Mouse (Mus musculus): Measurements from ENCODE around the gene Pdcd1lg2. TPM values are rescaled to one million over a fixed set of nuclear protein-coding genes. Genes with fewer than 3 reads are reported as not detected.

Pdcd1lg2 gene
- polyA plus RNA-seq, 1 experiment from 2014 or later = not detected

GRCm38 (mm10) chr19:29514130-29514529, 103.4 kb downstream of the Pdcd1lg2 start:
- H3K4me3 ChIP-seq (replicated peaks; ENCODE audit: low read depth, low read length) = no peak overlapping the region
- ATAC-seq (replicated peaks; ENCODE audit: low FRiP score, low read depth) = no peak
- H3K36me3 ChIP-seq (ENCODE audit: insufficient read depth, low read length) = no peaks in the 10 kb centered on the region
- TF ChIP-seq CTCF (IDR thresholded peaks at IDR 0.05; ENCODE audit: low read depth) = no peak
- no peaks in the 10 kb centered on the region for H3K27me3 ChIP-seq (ENCODE audit: insufficient read depth, low read length)
- no peaks in the 10 kb centered on the region for H3K9me3 ChIP-seq (replicated peaks; ENCODE audit: low read length)
- DNase-seq (ENCODE audit: low spot score) = no peak
- no peak overlapping the region for H3K4me2 ChIP-seq (ENCODE audit: low read length)
- no peak overlapping the region for H3K9ac ChIP-seq (ENCODE audit: low read depth, low read length)
- H3K4me1 ChIP-seq (replicated peaks; ENCODE audit: insufficient read depth, low read length) = no peaks in the 10 kb centered on the region
- 93% methylated on average over 3 of the region's 3 CpGs for WGBS
- no peak overlapping the region for H3K27ac ChIP-seq

DNA sequence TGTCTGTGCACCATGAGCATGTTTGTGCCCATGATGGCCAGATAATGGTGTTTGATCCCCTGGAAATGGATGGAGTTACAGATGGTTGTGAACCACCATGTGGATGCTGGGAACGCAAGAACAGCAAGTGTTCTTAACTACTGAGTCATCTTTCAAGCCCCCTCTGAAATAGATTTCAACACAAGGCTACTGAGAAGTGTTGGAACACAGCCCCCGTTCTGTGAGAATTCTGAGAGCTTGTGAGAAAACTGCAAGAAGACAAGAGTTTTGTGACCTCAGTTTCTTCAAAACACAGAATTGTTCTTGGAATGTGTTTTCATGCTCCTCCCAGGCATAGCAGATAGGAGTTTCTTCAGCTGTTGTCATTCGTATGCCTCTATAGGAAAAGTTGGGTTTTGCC, 104.7 kb downstream of the Pdcd1lg2 start:
- H3K36me3 ChIP-seq (ENCODE audit: insufficient read depth, low read length) = no peaks in the 10 kb centered on the region
- ATAC-seq (replicated peaks; ENCODE audit: low FRiP score, low read depth) (no peak), DNase-seq (ENCODE audit: low spot score) (no peak)
- no peak overlapping the region for H3K27ac ChIP-seq
- 93% methylated on average over 3 of the region's 3 CpGs for WGBS
- H3K9ac ChIP-seq (ENCODE audit: low read depth, low read length) = no peak overlapping the region
- no peak overlapping the region for H3K4me3 ChIP-seq (replicated peaks; ENCODE audit: low read depth, low read length)
- no peaks in the 10 kb centered on the region for H3K4me1 ChIP-seq (replicated peaks; ENCODE audit: insufficient read depth, low read length)
- no peaks in the 10 kb centered on the region for H3K27me3 ChIP-seq (ENCODE audit: insufficient read depth, low read length)
- H3K9me3 ChIP-seq (replicated peaks; ENCODE audit: low read length) = no peaks in the 10 kb centered on the region
- TF ChIP-seq CTCF (IDR thresholded peaks at IDR 0.05; ENCODE audit: low read depth) = no peak
- no peak overlapping the region for H3K4me2 ChIP-seq (ENCODE audit: low read length)

DNA sequence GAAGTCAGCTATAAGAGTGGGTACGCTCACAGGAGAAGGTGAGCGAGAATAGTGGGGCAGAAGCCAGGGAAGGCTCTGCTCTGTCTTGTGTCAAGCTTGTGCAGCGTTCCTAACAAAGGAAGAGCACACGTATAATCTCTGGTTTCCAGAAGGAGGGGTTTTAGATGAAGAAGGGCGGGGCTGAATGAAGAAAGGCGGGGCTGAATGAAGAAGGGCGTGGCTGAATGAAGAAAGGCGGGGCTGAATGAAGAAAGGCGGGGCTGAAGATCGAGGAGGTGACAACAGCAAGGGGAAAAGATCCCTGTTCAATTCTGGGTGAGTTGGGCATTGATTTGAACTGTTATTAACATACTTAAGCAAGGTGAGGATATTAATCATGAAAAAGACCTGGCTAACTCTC, 105.3 kb downstream of the Pdcd1lg2 start:
- ATAC-seq (replicated peaks; ENCODE audit: low FRiP score, low read depth) = no peak
- H3K4me3 ChIP-seq (replicated peaks; ENCODE audit: low read depth, low read length) = no peak overlapping the region
- DNase-seq (ENCODE audit: low spot score) = no peak
- H3K27ac ChIP-seq = no peak overlapping the region
- no peaks in the 10 kb centered on the region for H3K36me3 ChIP-seq (ENCODE audit: insufficient read depth, low read length)
- H3K9ac ChIP-seq (ENCODE audit: low read depth, low read length) = no peak overlapping the region
- H3K27me3 ChIP-seq (ENCODE audit: insufficient read depth, low read length) = no peaks in the 10 kb centered on the region
- H3K4me2 ChIP-seq (ENCODE audit: low read length) = no peak overlapping the region
- H3K9me3 ChIP-seq (replicated peaks; ENCODE audit: low read length) = no peaks in the 10 kb centered on the region
- 80% methylated on average over 10 of the region's 10 CpGs for WGBS
- no peaks in the 10 kb centered on the region for H3K4me1 ChIP-seq (replicated peaks; ENCODE audit: insufficient read depth, low read length)
- TF ChIP-seq CTCF (IDR thresholded peaks at IDR 0.05; ENCODE audit: low read depth) = no peak

DNA sequence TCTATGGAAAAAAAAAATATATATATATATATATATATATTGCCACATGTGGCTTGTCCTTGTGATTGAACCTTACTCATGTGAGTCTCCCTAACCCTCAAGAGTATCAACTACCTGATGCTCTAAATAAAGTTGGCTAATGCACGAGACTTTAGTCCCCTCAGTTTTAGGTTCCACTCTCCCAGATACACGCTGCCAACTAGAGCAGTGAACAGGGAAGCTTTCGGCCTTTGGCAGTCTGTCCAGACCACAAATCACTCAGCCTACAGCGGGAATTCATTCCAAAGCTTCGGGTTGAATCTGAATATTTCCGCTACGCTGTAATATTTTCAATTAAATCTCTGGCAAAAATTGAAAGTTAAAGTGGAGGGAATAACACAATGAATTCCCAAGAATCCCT, 107.7 kb downstream of the Pdcd1lg2 start:
- H3K9me3 ChIP-seq (replicated peaks; ENCODE audit: low read length) = no peaks in the 10 kb centered on the region
- ATAC-seq (replicated peaks; ENCODE audit: low FRiP score, low read depth) = no peak
- H3K9ac ChIP-seq (ENCODE audit: low read depth, low read length) = no peak overlapping the region
- H3K4me2 ChIP-seq (ENCODE audit: low read length) = no peak overlapping the region
- WGBS = 74% methylated on average over 7 of the region's 7 CpGs
- no peaks in the 10 kb centered on the region for H3K36me3 ChIP-seq (ENCODE audit: insufficient read depth, low read length)
- H3K4me3 ChIP-seq (replicated peaks; ENCODE audit: low read depth, low read length) = no peak overlapping the region
- TF ChIP-seq CTCF (IDR thresholded peaks at IDR 0.05; ENCODE audit: low read depth) = no peak
- H3K4me1 ChIP-seq (replicated peaks; ENCODE audit: insufficient read depth, low read length) = no peaks in the 10 kb centered on the region; the same call in 1 of the 2 replicates
- H3K27me3 ChIP-seq (ENCODE audit: insufficient read depth, low read length) = no peaks in the 10 kb centered on the region
- no peak for DNase-seq (ENCODE audit: low spot score)
- H3K27ac ChIP-seq = no peak overlapping the region

DNA sequence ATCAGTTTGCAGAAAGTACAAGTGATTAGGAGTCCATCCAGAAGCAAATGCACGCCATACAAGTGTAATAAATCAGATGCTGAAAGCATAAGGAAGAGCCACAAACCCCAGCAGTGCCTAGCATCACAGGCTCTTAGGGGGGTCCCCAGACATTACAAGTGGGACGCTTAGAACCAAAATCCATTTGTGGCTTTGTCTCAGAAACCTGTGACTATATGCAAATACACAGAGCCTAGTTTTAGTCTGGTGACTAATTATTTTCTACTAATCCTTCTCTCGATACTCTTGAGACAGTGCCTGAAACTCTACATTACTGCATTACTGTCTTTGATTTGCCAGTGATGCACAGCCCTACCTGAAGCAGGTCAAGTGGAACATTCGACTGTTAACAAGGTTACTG, 108.2 kb downstream of the Pdcd1lg2 start:
- no peak for DNase-seq (ENCODE audit: low spot score)
- no peak overlapping the region for H3K4me2 ChIP-seq (ENCODE audit: low read length)
- no peak for TF ChIP-seq CTCF (IDR thresholded peaks at IDR 0.05; ENCODE audit: low read depth)
- ATAC-seq (replicated peaks; ENCODE audit: low FRiP score, low read depth) = no peak
- H3K9ac ChIP-seq (ENCODE audit: low read depth, low read length) = no peak overlapping the region
- no peak overlapping the region for H3K4me3 ChIP-seq (replicated peaks; ENCODE audit: low read depth, low read length)
- no peaks in the 10 kb centered on the region for H3K36me3 ChIP-seq (ENCODE audit: insufficient read depth, low read length)
- H3K9me3 ChIP-seq (replicated peaks; ENCODE audit: low read length) = no peaks in the 10 kb centered on the region
- no peak overlapping the region for H3K27ac ChIP-seq
- WGBS = 75% methylated on average over 4 of the region's 4 CpGs
- H3K4me1 ChIP-seq (replicated peaks; ENCODE audit: insufficient read depth, low read length) = peaks cover 3% of the 10 kb centered on the region; the same call in 1 of the 2 replicates
- no peaks in the 10 kb centered on the region for H3K27me3 ChIP-seq (ENCODE audit: insufficient read depth, low read length)

Other genes with a start within 250 kb of the Pdcd1lg2 start
- gene Jak2, start 159.1 kb upstream of the Pdcd1lg2 start, polyA plus RNA-seq (2015; fragmentation: Nextera tagmentation; extraction: Ambion mirVana) = 8.8 and 9.8 TPM in 2 replicates
- 8.9 and 11.2 TPM in 2 replicates for gene Insl6, start 85.6 kb upstream of the Pdcd1lg2 start, polyA plus RNA-seq (2015; fragmentation: Nextera tagmentation; extraction: Ambion mirVana)
- gene Rln1, start 76.2 kb upstream of the Pdcd1lg2 start, polyA plus RNA-seq (2015; fragmentation: Nextera tagmentation; extraction: Ambion mirVana) = 0.33 TPM in 2 replicates
- 76.3 and 84.4 TPM in 2 replicates for gene Plgrkt, start 43.5 kb upstream of the Pdcd1lg2 start, polyA plus RNA-seq (2015; fragmentation: Nextera tagmentation; extraction: Ambion mirVana)
- gene Cd274, start 43.5 kb upstream of the Pdcd1lg2 start, polyA plus RNA-seq (2015; fragmentation: Nextera tagmentation; extraction: Ambion mirVana) = 0.18 and 0.33 TPM in 2 replicates
- gene Ric1, start 111.4 kb downstream of the Pdcd1lg2 start, polyA plus RNA-seq (2015; fragmentation: Nextera tagmentation; extraction: Ambion mirVana) = 13.5 and 13.6 TPM in 2 replicates
- gene Ermp1, start 237.5 kb downstream of the Pdcd1lg2 start, polyA plus RNA-seq (2015; fragmentation: Nextera tagmentation; extraction: Ambion mirVana) = 22.9 and 25.6 TPM in 2 replicates

All from kidney, postnatal 0 days (tissue).